Mouse (Mus musculus): ENCODE results near the gene Slc5a7. TPM values are rescaled to one million over a fixed set of nuclear protein-coding genes. Genes with fewer than 3 reads are reported as not detected.

Slc5a7 gene
- polyA plus RNA-seq (2014; fragmentation: Illumina TruSeq; extraction: RNeasy Lipid Tissue Mini Kit (QIAGEN cat#74804); ENCODE audit: low read depth, low replicate concordance): not detected

GRCm38 (mm10) chr17:54298934-54299333, at the start of gene Slc5a7:
TSS of gene Slc5a7 (minus strand) at chr17:54299034.

Measured in kidney, adult 10 weeks (tissue).